Mouse (Mus musculus) limb, embryonic 14.5 days (tissue): ENCODE measurements around the gene Rnf213. TPM values are rescaled to one million over a fixed set of nuclear protein-coding genes. Genes with fewer than 3 reads are reported as not detected.
A peak's percentile ranks its signal among the peaks of the same experiment; 100 is the strongest.

Experiments
- ATAC-seq: fragments of 200-750 bp; cut with Nextera tagmentation; 2 replicates; pipeline ENCODE4 v1.8.0; 2017; ENCODE audit warnings: low read depth, moderate number of reproducible peaks, moderate TSS enrichment; ENCODE audit not compliant: low FRiP score
- DNase-seq: peaks from one replicate; pipeline ENCODE4 v3.0.0-alpha.2; 2015; ENCODE audit warnings: low spot score
- H3K27ac ChIP-seq: fragments of 300-500 bp; sonication (generic); replicated peaks from 2 replicates; pipeline ENCODE4 v1.5.1; 2014; ENCODE audit warnings: low read depth, mild to moderate bottlenecking, low read length, moderate library complexity, mixed read lengths
- H3K27me3 ChIP-seq: fragments of 300-500 bp; sonication (generic); 2 replicates; pipeline ENCODE4 v1.6.1; 2014; ENCODE audit warnings: low read length, mixed read lengths; ENCODE audit not compliant: control insufficient read depth, insufficient read depth
- H3K36me3 ChIP-seq: fragments of 300-500 bp; sonication (generic); 2 replicates; pipeline ENCODE4 v1.6.1; 2014; ENCODE audit warnings: mild to moderate bottlenecking, low read length, moderate library complexity, mixed read lengths; ENCODE audit not compliant: control insufficient read depth, insufficient read depth
- H3K4me1 ChIP-seq: fragments of 300-500 bp; sonication (generic); 2 replicates; pipeline ENCODE4 v1.6.1; 2014; ENCODE audit warnings: antibody characterized with exemption, low read length, mixed read lengths; ENCODE audit not compliant: control insufficient read depth, insufficient read depth
- H3K4me2 ChIP-seq: fragments of 300-500 bp; sonication (generic); replicated peaks from 2 replicates; pipeline ENCODE4 v1.6.1; 2014; ENCODE audit warnings: low read depth, mild to moderate bottlenecking, low read length, moderate library complexity; ENCODE audit not compliant: severe bottlenecking
- H3K4me3 ChIP-seq: fragments of 300-500 bp; sonication (generic); replicated peaks from 2 replicates; pipeline ENCODE4 v1.5.1; 2014; ENCODE audit warnings: low read length
- H3K9ac ChIP-seq: fragments of 300-500 bp; sonication (generic); 2 replicates; pipeline ENCODE4 v1.6.1; 2014; ENCODE audit warnings: mild to moderate bottlenecking, low read depth, low read length, moderate library complexity; ENCODE audit not compliant: severe bottlenecking
- H3K9me3 ChIP-seq: fragments of 300-500 bp; sonication (generic); 2 replicates; pipeline ENCODE4 v1.6.1; 2016; ENCODE audit warnings: low read length; ENCODE audit not compliant: control insufficient read depth
- POLR2A ChIP-seq: fragments of 200-500 bp; IDR thresholded peaks from 2 replicates; pipeline ENCODE4 v1.8.0; 2012; ENCODE audit warnings: inconsistent platforms, mild to moderate bottlenecking, moderate library complexity, borderline replicate concordance; ENCODE audit not compliant: insufficient read depth, insufficient read length; ENCODE audit errors: extremely low read depth
- WGBS: fragments of 180-500 bp; shearing (Covaris S2); extraction: QIAGEN DNeasy Blood & Tissue Kit; methylation state at CpG from one replicate; pipeline ENCODE4 v1.1.7; 2014; 5-methylcytosine and 5-hydroxymethylcytosine counted together
- polyA plus RNA-seq, 2 experiments: library from polyadenylated mRNA; depleted of rRNA in 1 of 2; stranded (reverse) in 1 of 2; unstranded in 1 of 2; fragments of >200 nt; fragmentation: Nextera tagmentation in 1 of 2; extraction: Ambion mirVana in 1 of 2; gene quantifications; 2 replicates each; pipeline versions ENCODE4 v1.2.1 to v1.2.3; 2012 to 2014

Gene Rnf213
- polyA plus RNA-seq, 2 experiments, result 5.8 to 9.5 TPM

- Histone ChIP-seq H3K4me2 (no peak overlapping the region), H3K36me3 (peaks cover 32% of the 10 kb centered on the region), H3K4me3 (no peak overlapping the region), H3K27me3 (no peaks in the 10 kb centered on the region), H3K9me3 (no peaks in the 10 kb centered on the region), H3K4me1 (peaks cover 11% of the 10 kb centered on the region), H3K9ac (no peak overlapping the region), H3K27ac (no peak overlapping the region)
- no peak for TF ChIP-seq POLR2A
- ATAC-seq, result no peak
- WGBS, result 91% methylated on average over 5 of the region's 5 CpGs
- no peak for DNase-seq
These were observed 103.2 kb downstream of the Rnf213 start for GRCm38 (mm10) chr11:119496147-119496546.

DNA sequence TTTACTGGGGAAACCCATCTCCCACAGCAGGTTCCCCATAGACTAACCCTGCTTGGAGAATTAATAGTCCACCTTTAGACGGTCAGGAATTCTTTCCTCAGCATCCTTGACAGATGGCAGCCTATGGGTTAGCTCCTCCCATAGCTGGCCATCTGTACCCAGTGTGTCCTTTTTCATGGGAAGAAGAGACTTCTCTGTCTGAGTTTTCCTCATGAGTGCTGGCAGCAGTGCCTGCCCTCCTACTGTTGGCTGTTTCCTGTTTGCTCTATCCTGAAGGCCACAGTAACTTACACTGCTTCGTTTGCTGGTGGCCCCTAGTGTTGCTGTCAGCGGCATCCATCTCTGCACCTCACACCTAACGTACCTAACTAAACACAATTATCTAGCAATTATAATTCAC is 104.6 kb downstream of the Rnf213 start:
- no peaks in the 10 kb centered on the region for H3K27me3 ChIP-seq
- H3K9me3 ChIP-seq, result no peaks in the 10 kb centered on the region
- WGBS, result 77% methylated on average over 4 of the region's 4 CpGs
- TF ChIP-seq POLR2A, result no peak
- H3K36me3 ChIP-seq, result peaks cover 45% of the 10 kb centered on the region
- H3K27ac ChIP-seq, result no peak overlapping the region
- no peak overlapping the region for H3K4me3 ChIP-seq
- peaks cover 6% of the 10 kb centered on the region for H3K4me1 ChIP-seq
- no peak for DNase-seq
- no peak overlapping the region for H3K9ac ChIP-seq
- no peak for ATAC-seq
- H3K4me2 ChIP-seq, result no peak overlapping the region

DNA sequence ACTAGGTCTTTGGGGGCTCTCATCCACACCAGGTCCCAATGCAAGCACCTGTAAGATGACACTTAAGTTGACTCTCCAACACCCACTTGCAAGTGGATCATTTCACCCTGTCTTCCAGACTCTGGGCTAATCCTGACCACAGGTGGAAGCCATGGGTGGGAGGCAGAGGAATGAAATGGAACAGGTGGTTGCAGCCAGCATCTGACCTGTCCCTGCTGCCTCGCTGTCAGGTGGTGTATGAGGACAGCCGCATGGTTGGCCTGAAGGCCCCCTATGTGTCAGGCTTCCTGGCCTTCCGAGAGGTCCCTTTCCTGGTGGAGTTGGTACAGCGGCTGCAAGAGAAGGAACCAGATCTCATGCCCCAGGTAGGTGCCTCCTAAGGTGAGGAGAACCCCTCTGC is 106.4 kb downstream of the Rnf213 start:
- 93% methylated on average over 4 of the region's 4 CpGs for WGBS
- DNase-seq (no peak), ATAC-seq (no peak)
- no peaks in the 10 kb centered on the region for H3K27me3 ChIP-seq
- no peak overlapping the region for H3K9ac ChIP-seq
- H3K27ac ChIP-seq, result no peak overlapping the region
- H3K4me1 ChIP-seq, result no peaks in the 10 kb centered on the region
- no peak for TF ChIP-seq POLR2A
- H3K36me3 ChIP-seq, result peaks cover 63% of the 10 kb centered on the region
- no peaks in the 10 kb centered on the region for H3K9me3 ChIP-seq
- H3K4me3 ChIP-seq, result no peak overlapping the region
- H3K4me2 ChIP-seq, result no peak overlapping the region

GRCm38 (mm10) chr11:119500011-119500410 is 107.1 kb downstream of the Rnf213 start:
- Histone ChIP-seq H3K9me3 (no peaks in the 10 kb centered on the region), H3K9ac (no peak overlapping the region), H3K27ac (no peak overlapping the region), H3K27me3 (no peaks in the 10 kb centered on the region), H3K36me3 (peaks cover 70% of the 10 kb centered on the region), H3K4me2 (no peak overlapping the region), H3K4me3 (no peak overlapping the region), H3K4me1 (no peaks in the 10 kb centered on the region)
- no peak for DNase-seq
- TF ChIP-seq POLR2A, result no peak
- WGBS, result 88% methylated on average over 2 of the region's 2 CpGs
- no peak for ATAC-seq

DNA sequence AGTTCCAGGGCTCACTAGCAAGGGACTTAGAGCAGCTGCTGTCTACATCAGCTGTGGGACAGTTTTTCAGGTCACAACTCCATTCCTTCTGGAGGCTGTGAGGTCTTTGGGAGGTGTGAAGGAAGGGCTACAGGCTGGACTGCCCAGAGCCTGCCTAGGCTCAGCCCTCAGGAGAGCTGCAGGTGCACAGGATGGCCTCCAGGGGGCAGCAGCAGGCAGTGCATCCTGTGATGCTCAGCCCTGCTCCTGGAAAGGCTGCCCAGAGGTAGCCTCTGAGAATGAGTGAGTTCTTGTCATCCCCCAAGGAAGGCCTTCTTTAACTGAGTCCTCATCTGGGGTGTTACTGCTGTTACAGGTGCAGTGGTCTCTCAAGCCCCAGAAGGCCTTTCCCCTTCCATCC is 110.8 kb downstream of the Rnf213 start:
- Histone ChIP-seq H3K4me2 (no peak overlapping the region), H3K27ac (no peak overlapping the region), H3K27me3 (no peaks in the 10 kb centered on the region), H3K4me1 (no peaks in the 10 kb centered on the region), H3K9ac (no peak overlapping the region), H3K9me3 (no peaks in the 10 kb centered on the region), H3K4me3 (no peak overlapping the region), H3K36me3 (peaks cover 85% of the 10 kb centered on the region)
- TF ChIP-seq POLR2A, result no peak
- peak; percentile 54; the same call in 1 of the 2 replicates for ATAC-seq
- peak; percentile 72 for DNase-seq

- ATAC-seq, result no peak
- 84% methylated on average over 4 of the region's 4 CpGs for WGBS
These were observed 113.5 kb downstream of the Rnf213 start for GRCm38 (mm10) chr11:119506386-119506785.

More at GRCm38 (mm10) chr11:119506386-119506785, 113.5 kb downstream of the Rnf213 start:
- no peaks in the 10 kb centered on the region for H3K27me3 ChIP-seq
- no peak overlapping the region for H3K9ac ChIP-seq
- H3K4me3 ChIP-seq, result no peak overlapping the region
- no peaks in the 10 kb centered on the region for H3K4me1 ChIP-seq
- H3K4me2 ChIP-seq, result no peak overlapping the region
- no peak for TF ChIP-seq POLR2A
- H3K27ac ChIP-seq, result no peak overlapping the region
- peaks cover 64% of the 10 kb centered on the region for H3K36me3 ChIP-seq
- no peaks in the 10 kb centered on the region for H3K9me3 ChIP-seq
- no peak for DNase-seq
